Mouse (Mus musculus): ENCODE measurements around the gene Gpr62.
A peak's percentile ranks its signal among the peaks of the same experiment; 100 is the strongest.

The Gpr62 gene

GRCm38 (mm10) chr9:106457920-106458319, 7.8 kb downstream of the Gpr62 start:
- no peak for ATAC-seq (ENCODE audit: insufficient number of reproducible peaks, low FRiP score, low TSS enrichment)

GRCm38 (mm10) chr9:106457163-106457559, 8.6 kb downstream of the Gpr62 start:
- no peak for ATAC-seq (ENCODE audit: insufficient number of reproducible peaks, low FRiP score, low TSS enrichment)

GRCm38 (mm10) chr9:106456325-106457162, 9.2 kb downstream of the Gpr62 start:
- no peak for ATAC-seq (ENCODE audit: insufficient number of reproducible peaks, low FRiP score, low TSS enrichment)

DNA sequence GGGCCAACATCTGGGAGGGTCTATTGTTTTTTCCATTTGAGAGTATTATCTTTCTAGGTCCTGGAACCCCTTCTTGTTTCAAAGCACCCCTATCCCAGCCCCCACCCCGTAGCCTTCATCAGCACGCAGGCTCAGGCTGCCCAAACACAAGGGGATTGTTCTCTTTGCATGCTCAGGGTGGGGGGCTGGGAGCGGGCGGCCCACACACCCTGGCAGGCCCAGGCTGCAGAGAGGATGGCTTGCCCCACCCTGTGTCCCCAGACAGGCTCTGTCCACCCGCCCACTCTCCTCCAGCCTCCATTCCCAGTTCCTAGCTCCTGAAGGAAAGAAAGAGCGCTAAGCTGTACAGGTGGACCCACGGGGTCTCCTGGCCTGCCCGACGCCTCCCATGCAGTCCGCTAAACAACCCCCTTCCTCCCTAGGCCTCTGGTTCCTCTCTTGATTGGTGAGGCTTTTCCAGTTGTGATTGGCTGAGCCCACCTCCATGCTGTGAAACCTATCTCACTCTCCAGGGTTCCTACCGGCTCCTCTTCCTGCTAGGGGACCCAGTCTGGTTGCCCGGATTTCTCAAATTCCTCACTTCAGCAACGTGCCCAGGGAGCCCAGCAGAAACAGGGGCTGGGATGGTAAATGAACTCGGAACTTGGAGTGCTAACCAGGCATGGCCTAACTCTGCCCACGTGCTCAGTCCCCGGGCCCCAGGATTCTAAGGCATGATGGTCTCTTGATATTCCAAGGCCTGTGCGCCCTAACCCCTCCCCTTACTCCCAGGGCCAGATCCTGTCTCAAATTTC, 10.7 kb downstream of the Gpr62 start:
- ATAC-seq (ENCODE audit: insufficient number of reproducible peaks, low FRiP score, low TSS enrichment) = no peak

GRCm38 (mm10) chr9:106454071-106454761, 11.5 kb downstream of the Gpr62 start:
- ATAC-seq (ENCODE audit: insufficient number of reproducible peaks, low FRiP score, low TSS enrichment) = no peak

GRCm38 (mm10) chr9:106453271-106454070, 12.3 kb downstream of the Gpr62 start, which contains the start of gene Pcbp4:
TSS of gene Pcbp4 (plus strand) at chr9:106453291.
- peak; percentile 6; the same call in 1 of the 2 replicates for ATAC-seq (ENCODE audit: insufficient number of reproducible peaks, low FRiP score, low TSS enrichment)

- no peak for ATAC-seq (ENCODE audit: insufficient number of reproducible peaks, low FRiP score, low TSS enrichment)
Measured at GRCm38 (mm10) chr9:106452821-106453220, 12.9 kb downstream of the Gpr62 start.

DNA sequence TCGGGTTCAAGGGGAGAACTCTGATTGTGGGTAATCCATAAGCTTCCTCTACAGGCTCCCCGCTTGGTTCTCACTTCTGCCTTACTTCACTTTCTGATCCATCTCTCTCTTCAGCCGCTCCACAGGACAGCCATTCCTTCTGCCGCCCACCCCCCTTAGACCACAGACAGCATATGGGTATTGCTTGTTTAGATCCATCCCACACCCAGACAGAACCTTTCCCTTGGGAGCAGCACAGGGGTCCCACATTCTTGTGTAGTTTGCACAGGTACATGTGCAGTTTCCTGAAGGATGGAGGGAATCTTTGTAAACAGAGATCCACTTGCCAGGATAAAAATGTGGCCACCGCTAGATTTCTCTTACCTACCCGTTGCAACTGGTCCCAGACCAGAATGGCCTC, 13.4 kb downstream of the Gpr62 start:
- no peak for ATAC-seq (ENCODE audit: insufficient number of reproducible peaks, low FRiP score, low TSS enrichment)

GRCm38 (mm10) chr9:106451899-106452298, 13.8 kb downstream of the Gpr62 start:
- ATAC-seq (ENCODE audit: insufficient number of reproducible peaks, low FRiP score, low TSS enrichment) = no peak

GRCm38 (mm10) chr9:106451298-106451697, 14.4 kb downstream of the Gpr62 start:
- no peak for ATAC-seq (ENCODE audit: insufficient number of reproducible peaks, low FRiP score, low TSS enrichment)

DNA sequence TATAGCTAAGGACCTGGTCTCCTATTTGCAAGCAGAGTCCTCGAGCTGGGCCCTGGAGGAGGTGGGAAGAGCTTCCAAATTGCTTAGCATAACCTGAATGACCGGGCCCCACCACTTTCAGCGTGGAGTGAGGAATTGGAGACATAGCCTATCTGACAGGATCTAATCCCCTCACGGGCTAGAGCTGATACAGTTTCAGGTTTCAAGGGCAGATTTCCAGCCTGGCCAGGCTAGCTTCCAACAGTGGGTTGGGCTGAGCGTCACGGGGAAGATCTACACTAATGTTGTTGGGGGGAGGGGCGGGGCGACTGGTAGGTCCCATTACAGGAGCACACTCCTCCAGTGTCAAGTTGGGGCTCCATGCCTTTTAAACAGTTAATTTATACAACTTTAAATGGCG, 15.1 kb downstream of the Gpr62 start:
- ATAC-seq (ENCODE audit: insufficient number of reproducible peaks, low FRiP score, low TSS enrichment) = no peak

GRCm38 (mm10) chr9:106449947-106450346, 15.8 kb downstream of the Gpr62 start:
- ATAC-seq (ENCODE audit: insufficient number of reproducible peaks, low FRiP score, low TSS enrichment) = no peak

GRCm38 (mm10) chr9:106448498-106449031, 17.2 kb downstream of the Gpr62 start:
- ATAC-seq (ENCODE audit: insufficient number of reproducible peaks, low FRiP score, low TSS enrichment) = peak; percentile 37; the same call in 1 of the 2 replicates

DNA sequence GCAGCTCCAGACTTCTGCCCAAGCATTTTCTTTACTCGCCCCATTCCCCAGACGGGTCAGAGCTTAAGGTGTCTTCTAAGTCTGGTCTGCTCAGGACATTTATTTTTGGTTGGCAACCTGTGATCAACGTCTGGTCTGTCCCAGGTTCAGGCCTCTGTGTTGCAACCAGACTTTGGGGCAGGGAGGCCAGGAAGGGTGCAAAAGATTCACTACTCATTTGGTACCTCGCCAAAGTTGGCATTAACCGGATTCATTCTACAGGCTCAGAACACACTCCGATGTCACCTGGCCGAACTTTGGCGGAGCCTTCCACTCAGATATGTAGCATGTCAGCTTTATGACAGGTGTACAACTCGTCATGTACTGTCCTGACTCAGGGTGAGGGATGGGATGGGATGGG, 17.8 kb downstream of the Gpr62 start:
- no peak for ATAC-seq (ENCODE audit: insufficient number of reproducible peaks, low FRiP score, low TSS enrichment)

DNA sequence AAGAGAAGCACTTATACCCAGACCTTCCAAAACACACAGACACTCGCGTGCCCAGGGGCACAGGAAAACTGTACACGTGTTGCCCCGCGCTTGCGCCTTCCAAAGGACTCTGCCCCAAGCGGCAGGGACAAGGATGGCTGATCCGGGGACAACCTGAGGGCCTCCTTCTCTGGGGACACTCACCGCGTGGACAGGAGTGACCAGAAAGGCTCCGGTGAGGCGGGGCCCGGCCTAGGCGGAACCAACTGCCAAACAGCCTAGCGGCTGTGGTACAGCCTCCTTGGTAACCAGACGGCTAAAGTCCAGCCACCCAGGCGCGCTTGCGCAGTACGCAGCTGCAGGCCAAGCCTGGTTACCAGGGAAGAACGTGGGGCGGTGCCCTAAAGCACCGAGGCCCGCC, 18.4 kb downstream of the Gpr62 start, which contains the start of the genes Abhd14b and Abhd14a:
TSS of gene Abhd14b (plus strand) at position 112 of the 400 bp plus-strand sequence.
TSS of gene Abhd14a (minus strand) at position 331 of the 400 bp plus-strand sequence.
- ATAC-seq (ENCODE audit: insufficient number of reproducible peaks, low FRiP score, low TSS enrichment) = peak; percentile 90

DNA sequence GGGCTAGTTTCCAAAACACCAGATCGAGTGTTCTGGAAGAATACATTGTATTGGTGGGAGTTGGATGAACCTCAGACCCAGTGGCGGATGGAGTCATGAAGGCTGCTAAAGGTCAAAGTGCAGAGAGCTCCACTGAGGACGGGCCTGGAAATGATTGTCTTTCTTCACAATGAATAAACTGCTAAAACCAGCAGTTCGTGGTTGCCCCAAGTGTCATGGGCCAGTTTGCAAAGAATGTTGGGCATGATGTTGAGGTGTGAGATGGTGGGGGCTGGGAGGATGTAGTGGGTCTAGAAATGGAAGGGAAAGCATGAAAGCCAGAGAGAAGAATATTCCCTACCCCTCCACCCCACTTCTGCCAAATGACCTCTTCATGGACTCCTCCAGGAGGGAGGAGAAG, 20.9 kb downstream of the Gpr62 start:
- no peak for ATAC-seq (ENCODE audit: insufficient number of reproducible peaks, low FRiP score, low TSS enrichment)

- no peak for ATAC-seq (ENCODE audit: insufficient number of reproducible peaks, low FRiP score, low TSS enrichment)
Measured at GRCm38 (mm10) chr9:106442680-106443079, 23.1 kb downstream of the Gpr62 start.

DNA sequence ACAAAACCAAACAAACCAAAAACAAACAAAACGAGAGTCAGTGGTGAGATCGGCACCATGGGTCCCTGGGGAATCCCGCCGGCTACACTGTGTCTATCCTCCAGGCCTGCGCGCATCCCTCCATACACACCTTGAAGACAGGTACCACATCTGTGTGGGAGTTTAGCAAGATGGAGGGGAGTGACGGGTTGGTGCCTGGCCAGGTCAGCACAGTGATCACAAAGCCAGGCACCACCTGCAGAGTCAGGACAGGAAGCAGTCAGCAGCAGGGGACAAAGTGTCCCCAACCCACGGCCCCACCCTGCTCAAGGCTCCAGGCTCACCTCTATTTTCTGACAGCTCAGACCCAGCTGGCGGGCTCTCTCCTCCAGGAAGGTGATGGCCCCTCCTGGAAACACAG, 29.2 kb downstream of the Gpr62 start:
- no peak for ATAC-seq (ENCODE audit: insufficient number of reproducible peaks, low FRiP score, low TSS enrichment)

DNA sequence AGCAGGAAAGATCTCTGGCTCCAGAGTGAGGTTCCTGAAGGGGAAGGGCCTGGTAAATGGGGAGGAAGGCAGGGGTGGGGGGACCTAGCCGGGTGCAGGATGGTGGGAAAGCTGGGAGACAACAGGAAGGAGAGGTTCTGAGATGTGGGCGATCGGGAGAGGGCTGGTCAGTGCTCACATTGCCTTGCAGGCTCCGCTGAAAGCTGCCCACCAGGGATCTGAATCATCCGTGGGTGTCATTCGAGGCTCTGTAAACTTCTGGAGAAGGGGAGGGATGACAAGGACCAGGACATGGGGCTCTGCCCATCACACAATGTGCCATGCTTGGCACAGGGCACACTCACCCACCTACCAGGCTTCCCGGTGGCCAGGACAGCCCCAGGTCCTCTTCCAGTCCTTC, 32.3 kb downstream of the Gpr62 start:
- no peak for ATAC-seq (ENCODE audit: insufficient number of reproducible peaks, low FRiP score, low TSS enrichment)

DNA sequence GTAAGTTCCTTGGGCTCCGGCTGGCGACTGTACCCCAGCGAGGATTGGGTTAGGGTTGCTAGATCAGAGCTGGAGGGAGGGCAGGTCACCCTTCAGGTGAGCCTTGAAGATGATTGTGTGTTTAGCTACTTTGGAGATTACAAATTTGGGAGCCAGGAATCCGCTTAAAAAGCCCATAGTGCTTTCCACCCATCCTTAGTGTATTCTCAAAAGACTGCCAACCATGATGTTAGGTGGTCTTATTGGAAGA, 35.8 kb downstream of the Gpr62 start:
- ATAC-seq (ENCODE audit: insufficient number of reproducible peaks, low FRiP score, low TSS enrichment) = no peak
